Mouse (Mus musculus): ENCODE measurements around the gene Usp32.

DNA sequence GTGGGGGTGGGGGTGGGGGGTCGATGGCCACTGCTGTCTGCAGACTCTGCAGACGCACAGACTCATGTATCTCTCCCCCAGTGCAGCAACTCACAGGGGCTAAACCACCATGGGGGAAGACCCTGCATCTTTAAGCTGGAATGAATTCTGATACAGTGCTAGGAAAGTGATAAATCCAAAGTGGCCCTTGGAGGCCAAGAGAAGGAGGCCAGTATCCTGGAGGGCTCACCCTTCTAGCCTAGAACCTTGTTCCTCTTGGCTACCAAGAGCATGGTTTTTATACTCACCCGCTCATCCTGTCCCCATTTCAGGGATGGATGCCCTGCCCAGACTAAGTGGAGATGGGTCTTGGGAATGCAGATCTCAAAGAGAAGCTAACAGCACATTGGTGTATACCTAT is 179.7 kb downstream of the Usp32 start:
- TF ChIP-seq CTCF (IDR thresholded peaks at IDR 0.05; ENCODE audit: low read depth, low read length) = no peak
- no peak for TF ChIP-seq POLR2A (IDR thresholded peaks at IDR 0.05; ENCODE audit: insufficient read depth, low read length)

All from ES-Bruce4 (cell line).